Mouse (Mus musculus) urinary bladder, postnatal 36 days (tissue): Measurements from ENCODE around the gene BC005624.
A peak's percentile ranks its signal among the peaks of the same experiment; 100 is the strongest.

Experiments used
- DNase-seq, 2 experiments: peaks; one replicate each; pipeline ENCODE4 v3.0.0; 2022; ENCODE audit warnings: low spot score in 2 of 2, mixed read lengths in 1 of 2

The BC005624 gene

GRCm38 (mm10) chr2:30928893-30929482 is 53.0 kb downstream of the BC005624 start:
- DNase-seq = peak in 1 of 2 experiments; percentile 73

GRCm38 (mm10) chr2:30927844-30928628 is 54.0 kb downstream of the BC005624 start:
- DNase-seq = peak; percentile 64 to 80

- DNase-seq = no peak
These were observed 54.7 kb downstream of the BC005624 start for GRCm38 (mm10) chr2:30927151-30927781.

GRCm38 (mm10) chr2:30926381-30926780 is 55.6 kb downstream of the BC005624 start:
- DNase-seq = no peak

- DNase-seq = no peak
These were observed 56.8 kb downstream of the BC005624 start for GRCm38 (mm10) chr2:30925181-30925580.

- DNase-seq = no peak
These were observed 58.9 kb downstream of the BC005624 start for GRCm38 (mm10) chr2:30923099-30923498.
